Mouse (Mus musculus): ENCODE measurements at regions not wholly inside any gene's neighbourhood (a gene's known extent, or its start where the extent isn't known, plus 50 kb on each side); places are given as distances from the start of the nearest gene placed in this dataset.

DNA sequence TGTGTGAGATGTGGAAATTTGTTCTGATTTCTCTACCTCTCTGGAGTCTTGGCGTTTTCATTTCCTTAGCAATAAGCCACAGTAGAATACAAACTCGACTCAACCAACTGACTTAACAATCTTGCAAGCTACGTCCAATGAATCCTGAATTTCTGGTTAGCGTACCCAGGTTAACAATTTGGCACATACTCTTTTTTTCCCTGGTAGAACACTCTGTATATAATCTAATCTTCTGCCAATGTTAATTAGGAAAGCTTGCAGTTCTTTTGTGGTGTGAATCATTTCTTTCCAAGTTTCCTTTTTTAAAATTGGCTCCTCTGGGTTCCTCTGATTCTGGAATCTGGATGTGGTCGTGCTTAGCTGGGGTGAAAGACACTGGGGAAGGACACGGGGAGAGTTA lies 103.5 kb upstream of the Tmem178 start:
- ATAC-seq (ENCODE audit: low FRiP score, low read depth): no peak
- no peak overlapping the region for H3K4me3 ChIP-seq (replicated peaks; ENCODE audit: low read length)

DNA sequence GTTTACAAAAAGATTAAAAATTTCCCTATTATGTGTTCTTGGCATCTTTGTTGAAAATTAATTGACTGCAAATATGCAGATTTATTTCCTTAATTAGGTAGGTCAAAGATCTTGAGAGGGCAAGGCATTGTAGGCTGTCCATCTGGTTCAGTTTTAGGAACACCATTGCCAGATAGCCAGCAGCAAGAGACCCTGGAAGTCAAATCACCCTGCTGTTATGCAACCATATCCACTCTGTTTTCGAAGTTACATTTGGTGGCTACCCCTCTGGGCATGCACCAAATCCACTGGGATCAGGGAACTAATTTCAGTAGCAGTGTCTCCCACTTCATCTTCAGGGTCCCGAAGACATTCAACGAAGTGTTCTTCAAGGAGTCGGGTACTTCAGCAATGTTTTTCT lies 104.0 kb upstream of the Tmem178 start:
- H3K4me3 ChIP-seq (replicated peaks; ENCODE audit: low read length): no peak overlapping the region
- H3K4me1 ChIP-seq (ENCODE audit: control insufficient read depth, insufficient read depth, low read length): no peaks in the 10 kb centered on the region
- WGBS: 76% methylated on average over 4 of the region's 4 CpGs
- no peak for ATAC-seq (ENCODE audit: low FRiP score, low read depth)
- no peak overlapping the region for H3K9ac ChIP-seq (ENCODE audit: low read depth, low read length, severe bottlenecking)
- DNase-seq (ENCODE audit: low spot score): no peak
- no peak overlapping the region for H3K4me2 ChIP-seq (replicated peaks; ENCODE audit: low read depth, low read length, severe bottlenecking)
- no peak overlapping the region for H3K27ac ChIP-seq (replicated peaks; ENCODE audit: low read depth, low read length)
- no peaks in the 10 kb centered on the region for H3K27me3 ChIP-seq (ENCODE audit: control insufficient read depth, insufficient read depth, low read length)
- no peaks in the 10 kb centered on the region for H3K36me3 ChIP-seq (ENCODE audit: control insufficient read depth, insufficient read depth, low read length)
- no peak for TF ChIP-seq POLR2A (IDR thresholded peaks at IDR 0.05; ENCODE audit: borderline replicate concordance, extremely low read depth, insufficient read depth, insufficient read length)
- H3K9me3 ChIP-seq (ENCODE audit: control insufficient read depth, low read length): no peaks in the 10 kb centered on the region

More for the DNA sequence above, 103.5 kb upstream of the Tmem178 start:
- 82% methylated on average over 6 of the region's 6 CpGs for WGBS
- H3K4me1 ChIP-seq (ENCODE audit: control insufficient read depth, insufficient read depth, low read length): no peaks in the 10 kb centered on the region
- no peaks in the 10 kb centered on the region for H3K36me3 ChIP-seq (ENCODE audit: control insufficient read depth, insufficient read depth, low read length)
- no peaks in the 10 kb centered on the region for H3K27me3 ChIP-seq (ENCODE audit: control insufficient read depth, insufficient read depth, low read length)
- H3K4me2 ChIP-seq (replicated peaks; ENCODE audit: low read depth, low read length, severe bottlenecking): no peak overlapping the region
- H3K27ac ChIP-seq (replicated peaks; ENCODE audit: low read depth, low read length): no peak overlapping the region
- no peak overlapping the region for H3K9ac ChIP-seq (ENCODE audit: low read depth, low read length, severe bottlenecking)
- TF ChIP-seq POLR2A (IDR thresholded peaks at IDR 0.05; ENCODE audit: borderline replicate concordance, extremely low read depth, insufficient read depth, insufficient read length): no peak
- no peaks in the 10 kb centered on the region for H3K9me3 ChIP-seq (ENCODE audit: control insufficient read depth, low read length)
- no peak for DNase-seq (ENCODE audit: low spot score)

DNA sequence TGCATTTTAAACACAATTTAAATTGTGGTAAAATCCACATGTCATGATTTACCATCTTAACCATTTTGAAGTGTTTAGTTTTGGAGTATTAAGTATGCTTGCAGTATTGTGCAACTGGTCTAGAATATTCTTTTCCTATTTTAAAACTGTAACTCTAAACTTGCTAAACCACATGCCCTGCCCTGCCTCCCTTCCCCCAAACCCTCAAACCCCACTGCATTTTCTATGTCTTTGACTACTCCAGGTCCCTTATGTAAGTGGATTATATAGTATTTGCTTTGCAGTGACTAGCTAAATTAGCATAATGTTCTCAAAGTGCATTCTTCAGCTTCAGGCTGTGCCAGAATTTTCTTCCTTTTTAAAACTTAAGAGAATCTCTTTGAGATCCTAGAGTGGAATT lies 106.4 kb upstream of the Map4k3 start:
- ATAC-seq (ENCODE audit: low FRiP score, low read depth) (no peak), DNase-seq (ENCODE audit: low spot score) (no peak)
- no peak overlapping the region for H3K4me2 ChIP-seq (replicated peaks; ENCODE audit: low read depth, low read length, severe bottlenecking)
- no peak overlapping the region for H3K4me3 ChIP-seq (replicated peaks; ENCODE audit: low read length)
- no peak overlapping the region for H3K27ac ChIP-seq (replicated peaks; ENCODE audit: low read depth, low read length)
- H3K9me3 ChIP-seq (ENCODE audit: control insufficient read depth, low read length): no peaks in the 10 kb centered on the region
- TF ChIP-seq POLR2A (IDR thresholded peaks at IDR 0.05; ENCODE audit: borderline replicate concordance, extremely low read depth, insufficient read depth, insufficient read length): no peak
- no peak overlapping the region for H3K9ac ChIP-seq (ENCODE audit: low read depth, low read length, severe bottlenecking)
- no peaks in the 10 kb centered on the region for H3K27me3 ChIP-seq (ENCODE audit: control insufficient read depth, insufficient read depth, low read length)
- peaks cover 5% of the 10 kb centered on the region for H3K4me1 ChIP-seq (ENCODE audit: control insufficient read depth, insufficient read depth, low read length)
- H3K36me3 ChIP-seq (ENCODE audit: control insufficient read depth, insufficient read depth, low read length): no peaks in the 10 kb centered on the region

DNA sequence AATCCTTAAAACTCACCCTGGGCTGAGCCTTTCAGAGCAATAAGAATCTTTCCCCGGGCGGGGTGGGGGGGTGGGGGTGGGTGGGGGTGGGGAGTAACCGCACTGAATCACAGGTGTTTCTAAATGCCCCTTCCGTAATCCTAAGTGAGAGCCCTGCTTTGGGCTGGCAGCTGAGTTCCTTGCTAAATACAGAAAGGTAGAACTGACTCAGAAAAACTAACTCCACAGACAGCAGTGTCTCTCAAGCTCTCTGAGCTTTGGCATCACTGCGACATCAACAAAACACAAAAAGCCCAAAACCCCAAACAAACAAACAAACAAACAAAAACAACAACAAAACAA lies 105.9 kb upstream of the Map4k3 start:
- TF ChIP-seq POLR2A (IDR thresholded peaks at IDR 0.05; ENCODE audit: borderline replicate concordance, extremely low read depth, insufficient read depth, insufficient read length): no peak
- WGBS: 15% methylated on average over 5 of the region's 5 CpGs
- DNase-seq (ENCODE audit: low spot score): no peak
- Histone ChIP-seq H3K27ac (replicated peaks; ENCODE audit: low read depth, low read length) (no peak overlapping the region), H3K4me1 (ENCODE audit: control insufficient read depth, insufficient read depth, low read length) (peaks cover 5% of the 10 kb centered on the region), H3K9me3 (ENCODE audit: control insufficient read depth, low read length) (no peaks in the 10 kb centered on the region), H3K27me3 (ENCODE audit: control insufficient read depth, insufficient read depth, low read length) (no peaks in the 10 kb centered on the region), H3K36me3 (ENCODE audit: control insufficient read depth, insufficient read depth, low read length) (no peaks in the 10 kb centered on the region), H3K9ac (ENCODE audit: low read depth, low read length, severe bottlenecking) (no peak overlapping the region), H3K4me2 (replicated peaks; ENCODE audit: low read depth, low read length, severe bottlenecking) (no peak overlapping the region), H3K4me3 (replicated peaks; ENCODE audit: low read length) (no peak overlapping the region)
- ATAC-seq (ENCODE audit: low FRiP score, low read depth): no peak

DNA sequence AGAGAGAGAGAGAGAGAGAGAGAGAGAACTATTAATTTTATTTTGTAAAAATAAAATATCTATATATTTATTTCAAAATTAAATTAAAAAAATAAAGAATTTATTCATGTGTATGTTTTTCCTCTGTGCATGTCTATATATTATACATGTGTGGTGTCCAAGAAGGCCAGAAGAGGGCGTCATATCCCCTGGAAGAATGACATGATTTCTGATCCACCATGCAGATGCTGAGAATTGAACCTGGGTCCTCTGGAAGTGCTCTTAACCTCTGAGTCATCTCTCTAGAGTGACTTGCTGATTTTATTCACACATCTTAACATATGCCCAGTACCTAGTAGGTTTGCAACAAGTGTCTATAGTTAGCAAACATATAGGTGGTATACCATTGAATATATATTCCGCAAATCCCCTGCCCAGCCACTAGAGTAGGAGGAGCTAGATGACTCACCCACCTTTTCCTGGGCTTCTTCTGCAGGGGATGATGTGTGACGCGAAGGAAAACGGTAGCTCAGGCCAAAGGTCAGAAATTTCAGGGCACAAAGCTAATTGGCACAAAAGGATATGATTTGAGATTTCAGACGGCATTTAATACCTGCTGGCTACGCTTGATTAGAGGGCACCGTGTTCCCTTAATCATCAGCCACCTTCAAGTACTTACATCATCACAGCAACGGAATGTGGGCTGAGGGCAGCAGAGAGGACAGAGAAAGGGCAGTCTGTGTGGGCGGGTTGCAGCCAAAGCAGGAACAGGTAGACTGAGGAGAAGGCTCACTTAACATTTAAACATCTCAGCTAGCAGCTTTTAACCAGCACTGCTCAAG lies 105.3 kb upstream of the Map4k3 start:
- no peak overlapping the region for H3K4me3 ChIP-seq (replicated peaks; ENCODE audit: low read length)
- WGBS: 19% methylated on average over 10 of the region's 10 CpGs
- no peak; the same call in 1 of the 2 replicates for ATAC-seq (ENCODE audit: low FRiP score, low read depth)
- TF ChIP-seq POLR2A (IDR thresholded peaks at IDR 0.05; ENCODE audit: borderline replicate concordance, extremely low read depth, insufficient read depth, insufficient read length): no peak
- no peak overlapping the region for H3K27ac ChIP-seq (replicated peaks; ENCODE audit: low read depth, low read length)
- no peaks in the 10 kb centered on the region for H3K9me3 ChIP-seq (ENCODE audit: control insufficient read depth, low read length)
- H3K9ac ChIP-seq (ENCODE audit: low read depth, low read length, severe bottlenecking): no peak overlapping the region
- DNase-seq (ENCODE audit: low spot score): no peak
- H3K4me2 ChIP-seq (replicated peaks; ENCODE audit: low read depth, low read length, severe bottlenecking): no peak overlapping the region
- peaks cover 5% of the 10 kb centered on the region for H3K4me1 ChIP-seq (ENCODE audit: control insufficient read depth, insufficient read depth, low read length)
- H3K27me3 ChIP-seq (ENCODE audit: control insufficient read depth, insufficient read depth, low read length): no peaks in the 10 kb centered on the region
- no peaks in the 10 kb centered on the region for H3K36me3 ChIP-seq (ENCODE audit: control insufficient read depth, insufficient read depth, low read length)
